Mouse (Mus musculus) heart, postnatal 10 days (tissue): ENCODE measurements around the gene Lmtk3. TPM values are rescaled to one million over a fixed set of nuclear protein-coding genes. Genes with fewer than 3 reads are reported as not detected.

Experiments
- DNase-seq, 2 experiments: peaks; one replicate each; pipeline ENCODE4 v3.0.0; 2021
- intact Hi-C: fragments of 180-260 bp; cut with DNase I; formaldehyde crosslinking; loops from one replicate; pipeline ENCODE4 v1.15.1; 2025
- total RNA-seq, 2 experiments: library from RNA; stranded (reverse); gene quantifications; 2 replicates each; pipeline ENCODE4 v1.2.3; 2021

The Lmtk3 gene
- total RNA-seq, 2 experiments from 2014 or later, result 0.22 to 0.30 TPM

DNA sequence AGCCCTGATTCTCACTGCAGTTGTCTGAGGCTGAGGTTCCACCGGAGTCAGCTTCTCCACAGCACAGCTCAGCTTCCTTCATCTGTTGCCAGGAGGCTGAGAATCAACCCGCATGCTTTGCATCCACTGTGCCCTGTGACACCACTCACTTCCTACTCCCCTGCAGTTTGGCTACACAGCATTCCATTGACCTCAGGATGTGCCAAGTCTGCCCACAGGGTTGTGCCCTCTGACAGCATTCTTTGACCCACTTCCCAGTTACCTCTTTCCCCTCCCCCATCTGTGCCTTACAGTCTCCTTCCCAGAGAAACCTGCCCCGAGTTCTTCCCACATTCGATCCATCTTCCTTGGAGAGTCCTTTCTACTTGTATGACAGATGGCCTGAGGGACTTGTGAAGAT, 1.3 kb upstream of the Lmtk3 start:
- DNase-seq, result no peak
- intact Hi-C loops, result no loop called here

GRCm38 (mm10) chr7:45784524-45785372, 1.2 kb downstream of the Lmtk3 start, which contains the start of gene Sult2b1:
Gene Sult2b1 (minus strand): TSS chr7:45784669.
- no peak for DNase-seq
- intact Hi-C loops, result no loop called here

DNA sequence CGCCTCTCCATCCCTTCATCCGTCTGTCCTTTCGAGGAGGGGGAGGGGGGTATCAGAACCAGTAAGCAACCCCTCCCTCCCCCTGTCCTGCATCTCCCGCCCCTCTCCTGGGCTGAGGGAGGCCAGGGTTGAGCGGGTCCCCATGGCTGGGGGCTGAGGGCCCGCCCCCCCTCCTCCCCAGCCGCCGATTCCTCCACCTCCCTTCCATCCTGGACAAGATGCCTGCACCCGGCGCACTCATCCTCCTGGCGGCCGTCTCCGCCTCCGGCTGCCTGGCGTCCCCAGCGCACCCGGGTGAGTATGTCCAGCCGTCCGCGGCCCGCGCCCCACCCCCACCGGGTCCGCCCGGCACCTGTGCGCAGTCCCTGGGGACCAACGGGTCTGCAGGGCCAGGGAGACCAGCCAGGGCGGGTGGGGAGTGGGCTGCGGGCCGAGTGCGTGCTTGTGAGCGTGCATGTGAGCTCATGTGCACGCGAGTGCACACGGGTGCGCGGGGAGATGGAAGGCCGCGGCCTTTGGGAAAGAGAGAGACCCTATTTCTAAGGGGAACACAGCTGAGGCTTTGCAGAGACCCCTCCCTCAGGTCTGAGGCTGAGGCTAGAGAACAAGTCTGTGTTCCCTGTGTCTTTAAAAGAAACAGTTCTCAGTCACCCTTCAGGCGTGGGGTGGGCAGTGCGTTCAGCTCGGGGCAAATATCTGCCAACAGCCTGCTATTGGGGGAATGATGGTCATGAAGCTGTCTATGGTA, 2.0 kb downstream of the Lmtk3 start:
- intact Hi-C loops, result no loop called here
- DNase-seq, result no peak

DNA sequence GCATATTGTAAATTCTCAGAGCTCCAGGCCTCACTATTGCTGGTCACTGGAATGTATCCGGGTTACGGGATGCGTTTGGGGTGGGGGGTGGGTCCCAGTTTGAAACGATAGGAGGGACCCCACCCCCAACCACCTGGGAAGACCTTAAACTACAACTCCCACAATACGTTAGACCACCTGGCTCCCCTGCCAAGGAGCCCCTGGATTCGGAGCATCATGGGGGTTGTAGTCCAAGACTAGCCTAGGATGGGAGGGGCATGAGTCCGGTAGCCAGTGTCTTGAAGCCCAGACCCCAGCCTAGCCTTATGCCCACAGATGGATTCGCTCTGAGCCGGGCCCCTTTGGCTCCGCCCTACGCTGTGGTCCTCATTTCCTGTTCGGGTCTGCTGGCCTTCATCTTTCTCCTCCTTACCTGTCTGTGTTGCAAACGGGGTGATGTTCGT, 2.6 kb downstream of the Lmtk3 start:
- DNase-seq, result no peak
- intact Hi-C loops, result no loop called here

GRCm38 (mm10) chr7:45786661-45787413, 3.3 kb downstream of the Lmtk3 start:
- intact Hi-C loops, result no loop called here
- no peak for DNase-seq

GRCm38 (mm10) chr7:45787642-45788041, 4.1 kb downstream of the Lmtk3 start:
- intact Hi-C loops, result no loop called here

GRCm38 (mm10) chr7:45790721-45791120, 7.2 kb downstream of the Lmtk3 start:
- no peak for DNase-seq
- intact Hi-C loops, result no loop called here

More at GRCm38 (mm10) chr7:45787642-45788041, 4.1 kb downstream of the Lmtk3 start:
- DNase-seq, result no peak

DNA sequence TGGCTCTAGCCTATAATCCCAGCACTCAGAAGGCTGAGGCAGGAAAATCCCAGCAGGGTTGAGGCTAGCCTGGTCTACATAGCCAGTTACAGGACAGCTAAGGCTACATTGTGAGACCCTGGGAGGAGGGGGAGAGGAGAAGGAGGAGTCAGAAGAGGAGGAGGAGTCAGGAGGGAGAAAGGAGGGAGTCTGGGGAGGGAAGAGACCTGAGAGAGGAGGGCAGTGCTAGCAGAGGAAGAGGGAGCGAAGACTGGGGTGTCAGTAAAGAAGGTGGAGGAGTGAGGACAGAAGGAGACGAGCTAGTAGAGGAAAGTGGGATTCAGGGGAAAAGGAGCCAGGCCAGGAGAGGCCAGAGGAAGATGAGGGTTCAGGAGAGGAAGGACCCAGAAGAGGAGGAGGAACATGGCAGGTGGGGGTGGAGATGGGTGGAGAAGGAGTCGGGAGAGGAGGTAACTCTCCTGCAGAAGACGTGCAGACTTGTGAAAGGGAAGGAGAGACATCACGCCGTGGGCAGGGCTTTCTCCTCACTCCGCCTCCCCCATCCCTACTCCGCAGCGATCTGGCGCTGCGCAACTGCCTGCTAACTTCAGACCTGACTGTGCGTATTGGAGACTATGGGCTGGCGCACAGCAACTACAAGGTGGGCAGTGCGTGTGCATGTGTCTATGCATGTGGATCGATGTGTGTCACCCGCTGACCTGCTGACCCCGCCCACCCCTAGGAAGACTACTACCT, 8.4 kb downstream of the Lmtk3 start:
- DNase-seq, result no peak
- intact Hi-C loops, result no loop called here

- no peak for DNase-seq
- intact Hi-C loops, result no loop called here
Observed at GRCm38 (mm10) chr7:45793240-45793639, 9.7 kb downstream of the Lmtk3 start.

DNA sequence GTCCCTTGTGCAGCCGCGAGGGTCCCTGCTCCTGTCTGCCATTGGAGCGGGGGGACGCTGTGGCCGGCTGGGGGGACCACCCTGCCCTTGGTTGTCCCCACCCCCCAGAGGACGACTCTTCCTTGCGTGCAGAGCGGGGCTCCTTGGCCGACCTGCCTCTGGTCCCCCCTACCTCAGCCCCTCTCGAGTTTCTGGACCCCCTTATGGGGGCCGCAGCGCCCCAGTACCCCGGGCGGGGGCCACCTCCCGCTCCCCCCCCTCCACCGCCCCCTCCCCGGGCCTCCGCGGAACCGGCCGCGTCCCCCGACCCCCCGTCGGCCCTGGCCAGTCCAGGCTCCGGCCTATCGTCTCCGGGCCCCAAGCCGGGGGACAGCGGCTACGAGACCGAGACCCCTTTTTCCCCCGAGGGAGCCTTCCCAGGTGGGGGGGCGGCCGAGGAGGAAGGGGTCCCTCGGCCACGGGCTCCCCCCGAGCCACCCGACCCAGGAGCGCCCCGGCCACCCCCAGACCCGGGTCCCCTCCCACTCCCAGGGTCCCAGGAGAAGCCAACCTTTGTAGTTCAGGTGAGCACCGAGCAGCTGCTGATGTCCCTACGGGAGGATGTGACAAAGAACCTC, 10.5 kb downstream of the Lmtk3 start:
- no peak for DNase-seq
- intact Hi-C loops, result no loop called here

DNA sequence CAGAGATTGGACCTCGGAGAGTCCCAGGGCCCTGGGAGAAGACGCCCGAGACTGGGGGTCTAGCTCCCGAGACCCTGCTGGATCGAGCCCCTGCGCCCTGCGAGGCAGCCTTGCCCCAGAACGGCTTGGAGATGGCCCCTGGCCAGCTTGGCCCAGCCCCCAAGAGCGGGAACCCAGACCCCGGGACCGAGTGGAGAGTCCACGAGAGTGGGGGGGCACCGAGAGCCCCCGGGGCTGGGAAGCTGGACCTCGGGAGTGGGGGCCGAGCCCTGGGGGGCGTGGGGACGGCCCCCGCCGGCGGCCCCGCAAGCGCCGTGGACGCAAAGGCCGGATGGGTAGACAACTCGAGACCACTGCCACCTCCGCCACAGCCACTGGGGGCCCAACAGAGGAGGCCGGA, 11.4 kb downstream of the Lmtk3 start:
- intact Hi-C loops, result no loop called here
- DNase-seq, result no peak

GRCm38 (mm10) chr7:45796950-45797349, 13.4 kb downstream of the Lmtk3 start:
- intact Hi-C loops, result no loop called here
- no peak for DNase-seq

GRCm38 (mm10) chr7:45797661-45798510, 14.3 kb downstream of the Lmtk3 start:
- no peak for DNase-seq
- intact Hi-C loops, result no loop called here

- no peak for DNase-seq
- intact Hi-C loops, result no loop called here
Observed at GRCm38 (mm10) chr7:45798511-45798836, 14.9 kb downstream of the Lmtk3 start.

DNA sequence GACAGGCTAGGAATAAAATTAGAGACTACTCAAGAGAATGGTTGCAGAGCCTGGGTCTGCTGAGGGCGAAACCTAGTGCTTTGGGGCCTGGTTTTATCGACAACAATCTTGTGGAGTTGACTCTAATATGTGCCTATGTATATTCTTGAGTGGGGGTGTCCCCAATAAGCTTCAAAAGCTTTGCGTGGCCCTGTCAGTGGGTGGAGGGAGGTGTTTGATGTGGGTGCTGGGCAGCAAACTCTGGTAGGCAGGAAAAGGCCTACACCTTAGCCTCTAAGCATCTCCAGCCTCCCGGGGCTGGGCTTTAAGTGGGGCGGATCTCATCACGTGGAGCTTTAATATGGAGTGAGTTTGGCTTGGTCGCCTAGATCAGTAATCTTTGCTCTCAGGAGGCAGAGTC, 15.4 kb downstream of the Lmtk3 start:
- intact Hi-C loops, result no loop called here
- DNase-seq, result no peak

- DNase-seq, result no peak
- intact Hi-C loops, result loop anchor here (2.0 kb wide), 1 partner anchor 135 kb away; no protein-coding TSS in a partner anchor
Observed at GRCm38 (mm10) chr7:45800001-45800400, 16.5 kb downstream of the Lmtk3 start.

DNA sequence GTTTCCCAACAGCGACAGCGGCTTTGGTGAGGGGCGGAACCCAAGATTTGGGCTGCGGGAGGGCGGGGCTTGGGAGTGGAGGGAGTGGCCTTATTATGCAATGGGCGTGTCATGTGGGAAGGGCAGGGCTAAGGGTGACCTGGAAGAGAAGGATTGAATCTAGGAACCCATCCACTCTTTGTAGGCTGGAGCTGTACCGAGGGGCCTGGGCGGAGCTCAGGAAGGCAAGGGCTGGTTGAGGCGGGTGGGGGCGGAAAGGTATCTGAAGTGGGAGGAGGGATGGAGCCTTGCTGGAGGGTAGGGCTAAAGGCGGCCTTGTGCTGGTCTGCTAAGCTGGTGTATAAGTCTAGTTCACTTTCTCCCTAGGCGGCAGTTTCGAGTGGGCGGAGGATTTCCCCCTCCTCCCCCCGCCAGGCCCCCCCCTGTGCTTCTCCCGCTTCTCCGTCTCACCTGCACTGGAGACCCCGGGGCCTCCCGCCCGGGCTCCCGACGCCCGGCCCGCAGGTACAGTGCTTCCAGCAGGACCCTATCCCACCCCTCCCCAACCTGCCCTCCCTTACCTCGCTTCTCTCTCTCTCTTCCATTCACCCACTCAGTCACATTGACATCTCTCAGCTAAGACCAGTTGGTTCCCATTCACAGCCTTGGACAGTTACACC, 17.1 kb downstream of the Lmtk3 start:
- intact Hi-C loops, result loop anchor here (1.0 to 2.0 kb wide), 2 partner anchors 61 to 134 kb away; no protein-coding TSS in a partner anchor
- no peak for DNase-seq

DNA sequence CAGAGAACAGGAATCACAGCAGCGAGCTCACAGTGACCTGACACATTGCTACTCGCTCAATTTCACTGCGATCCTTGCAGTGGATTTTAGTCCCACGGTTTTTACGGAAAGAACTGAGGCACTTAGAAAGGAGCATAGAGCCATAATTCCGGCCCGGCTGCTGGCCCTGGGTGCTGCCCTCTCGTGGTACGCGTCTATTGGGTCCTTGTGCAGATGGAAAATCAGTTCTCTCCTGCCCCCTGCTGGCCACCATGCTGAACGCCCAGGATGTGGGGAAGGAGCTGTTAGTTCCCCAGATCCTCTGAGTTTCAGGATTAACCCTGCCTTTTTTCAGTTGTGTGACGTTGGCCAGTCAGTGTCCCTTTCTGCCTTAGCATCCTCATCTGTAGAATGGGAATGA, 17.8 kb downstream of the Lmtk3 start:
- intact Hi-C loops, result loop anchor here (1.0 to 2.0 kb wide), 2 partner anchors 62 to 133 kb away; no protein-coding TSS in a partner anchor
- peak; percentile 93 to 95 for DNase-seq
